Mouse (Mus musculus): ENCODE data around the gene Kpna1.

- TF ChIP-seq ELF1 (IDR thresholded peaks at IDR 0.05; ENCODE audit: low read depth, low read length) (no peak), POLR2A (IDR thresholded peaks at IDR 0.05; ENCODE audit: low read depth, low read length) (no peak), USF1 (IDR thresholded peaks at IDR 0.05; ENCODE audit: low read depth, low read length) (no peak), NELFE (IDR thresholded peaks at IDR 0.05; ENCODE audit: low read depth, low read length) (no peak), BHLHE40 (IDR thresholded peaks at IDR 0.05; ENCODE audit: low read depth, low read length) (no peak), TCF12 (IDR thresholded peaks at IDR 0.05; ENCODE audit: low read depth, low read length) (no peak), EP300 (IDR thresholded peaks at IDR 0.05; ENCODE audit: low read length) (no peak), CHD1 (IDR thresholded peaks at IDR 0.05; ENCODE audit: low read depth, low read length) (no peak), ZNF384 (IDR thresholded peaks at IDR 0.05; ENCODE audit: low read depth, low read length) (no peak)
Measured at GRCm38 (mm10) chr16:35974021-35974420, 4.5 kb upstream of the Kpna1 start.

All from CH12.LX (cell line).